Comparison of ENCODE assay signal across 8 mouse cellular contexts in the genomic region with DNA sequence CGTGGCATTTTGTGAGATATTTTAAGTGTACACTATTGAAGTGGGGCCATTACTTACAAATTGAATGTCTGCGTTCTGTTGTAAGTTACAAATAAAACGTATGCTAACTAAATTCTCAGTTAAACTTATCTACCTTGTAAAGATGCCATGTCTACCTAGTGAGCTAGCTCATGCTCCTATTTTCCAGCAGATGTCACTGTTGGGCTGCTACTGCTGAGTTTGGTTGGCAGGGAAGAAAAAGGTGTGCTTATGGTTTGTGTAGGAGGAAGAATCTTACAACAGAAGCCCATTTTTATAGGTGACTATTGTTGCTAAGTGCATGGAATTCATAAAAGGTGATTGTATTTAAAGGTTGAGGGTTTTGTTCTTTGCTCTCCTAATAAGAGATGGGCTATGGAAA. TPM values are rescaled to one million over a fixed set of nuclear protein-coding genes. Genes with fewer than 3 reads are reported as not detected.
DNase-seq lines count a peak whose midpoint lies in the region; ATAC-seq and TF ChIP-seq lines count a peak whose summit lies in the region.

No protein-coding gene starts in this region.

- no peaks in the 10 kb centered on the region for H3K27me3 ChIP-seq in kidney, postnatal 0 days (ENCODE audit: insufficient read depth, low read length)
- no peaks in the 10 kb centered on the region for H3K27me3 ChIP-seq in kidney, embryonic 16.5 days (ENCODE audit: insufficient read depth, low read length)
- H3K27me3 ChIP-seq in heart, embryonic 10.5 days (ENCODE audit: insufficient read depth, poor library complexity, severe bottlenecking): no peaks in the 10 kb centered on the region

- WGBS in kidney, postnatal 0 days: 65% methylated on average over 3 of the region's 3 CpGs
- 72% methylated on average over 3 of the region's 3 CpGs for WGBS in kidney, embryonic 16.5 days
- 64% methylated on average over 3 of the region's 3 CpGs for WGBS in heart, embryonic 10.5 days

- ATAC-seq in kidney, postnatal 0 days (replicated peaks; ENCODE audit: low FRiP score, low read depth): no peak
- no peak for ATAC-seq in kidney, embryonic 16.5 days (ENCODE audit: low FRiP score, low TSS enrichment)
- peak; percentile 56; the same call in 1 of the 2 replicates for ATAC-seq in monocyte, adult 5-6 weeks (replicated peaks; ENCODE audit: insufficient number of reproducible peaks, low FRiP score, low TSS enrichment, poor library complexity, severe bottlenecking)

- H3K9me3 ChIP-seq in kidney, postnatal 0 days (replicated peaks; ENCODE audit: low read length): no peaks in the 10 kb centered on the region
- no peaks in the 10 kb centered on the region for H3K9me3 ChIP-seq in kidney, embryonic 16.5 days (ENCODE audit: low read length)
- H3K9me3 ChIP-seq in heart, embryonic 10.5 days: no peaks in the 10 kb centered on the region

- H3K4me2 ChIP-seq in kidney, postnatal 0 days (ENCODE audit: low read length): no peak overlapping the region
- H3K4me2 ChIP-seq in kidney, embryonic 16.5 days (replicated peaks; ENCODE audit: low read depth, low read length): no peak overlapping the region

- H3K4me1 ChIP-seq in kidney, postnatal 0 days (replicated peaks; ENCODE audit: insufficient read depth, low read length): no peaks in the 10 kb centered on the region
- H3K4me1 ChIP-seq in kidney, embryonic 16.5 days (ENCODE audit: insufficient read depth, low read length): no peaks in the 10 kb centered on the region
- no peaks in the 10 kb centered on the region for H3K4me1 ChIP-seq in heart, embryonic 10.5 days

- no peak overlapping the region for H3K9ac ChIP-seq in kidney, postnatal 0 days (ENCODE audit: low read depth, low read length)
- H3K9ac ChIP-seq in kidney, embryonic 16.5 days (replicated peaks; ENCODE audit: low read length): no peak overlapping the region

- peak; percentile 68 for DNase-seq in kidney, postnatal 0 days (ENCODE audit: low spot score)
- DNase-seq in CD8-positive naive resting alpha-beta T cell, adult 2 months (ENCODE audit: low read depth in 2 of 2, low spot score in 2 of 2): peak; percentile 3 to 12
- peak; percentile 62 for DNase-seq in R1 (ENCODE audit: low read depth, low spot score)
- peak; percentile 45 for DNase-seq in forelimb bud, embryonic 11.5 days (ENCODE audit: low read depth, low spot score)
- DNase-seq in layer of hippocampus, postnatal 36 days: no peak
- no peak for DNase-seq in heart, embryonic 10.5 days (ENCODE audit: low spot score)

- H3K27ac ChIP-seq in kidney, postnatal 0 days: no peak overlapping the region
- no peak overlapping the region for H3K27ac ChIP-seq in kidney, embryonic 16.5 days (ENCODE audit: low read length)
- no peak overlapping the region for H3K27ac ChIP-seq in heart, embryonic 10.5 days

- no peak overlapping the region for H3K4me3 ChIP-seq in kidney, postnatal 0 days (replicated peaks; ENCODE audit: low read depth, low read length)
- no peak overlapping the region for H3K4me3 ChIP-seq in kidney, embryonic 16.5 days (ENCODE audit: low read length)
- no peak overlapping the region for H3K4me3 ChIP-seq in heart, embryonic 10.5 days

- H3K36me3 ChIP-seq in kidney, postnatal 0 days (ENCODE audit: insufficient read depth, low read length): no peaks in the 10 kb centered on the region
- H3K36me3 ChIP-seq in kidney, embryonic 16.5 days (ENCODE audit: insufficient read depth, low read length): peaks cover 8% of the 10 kb centered on the region; the same call in 1 of the 2 replicates
- H3K36me3 ChIP-seq in heart, embryonic 10.5 days: 0 out of 2 replicates have a peak, but pooled peaks cover 3% of the 10 kb centered on the region

- TF ChIP-seq CTCF in kidney, postnatal 0 days (IDR thresholded peaks at IDR 0.05; ENCODE audit: low read depth): peak; percentile 93

RNA-seq across cellular contexts. Expression of gene Ambra1, which starts 49.2 kb away (rescaled TPM):
- 10.4 and 12.4 TPM in 2 replicates for polyA plus RNA-seq in kidney, postnatal 0 days (2015; fragmentation: Nextera tagmentation; extraction: Ambion mirVana)
- polyA plus RNA-seq in kidney, embryonic 16.5 days (2015; fragmentation: Nextera tagmentation; extraction: Ambion mirVana): 20.7 and 24.5 TPM in 2 replicates
- 18.2 to 32.2 TPM (median 24.0 TPM) in 3 replicates for total RNA-seq in monocyte, adult 5-6 weeks (2017)
- total RNA-seq in layer of hippocampus, postnatal 36 days (2021): 10 to 100 TPM; 44.7 to 49.4 TPM
- polyA plus RNA-seq in heart, embryonic 10.5 days (2016; fragmentation: Nextera tagmentation; extraction: Ambion mirVana): 16.1 and 17.4 TPM in 2 replicates

Comparison
In these comparisons a context has a peak if more than half of its experiments do, and no peak if none do; other contexts are left out.
1. DNase-seq: peak in kidney, postnatal 0 days (single experiment), CD8-positive naive resting alpha-beta T cell, adult 2 months (2 of 2), R1 (single experiment) and forelimb bud, embryonic 11.5 days (single experiment); none in layer of hippocampus, postnatal 36 days (0 of 2) and heart, embryonic 10.5 days (single experiment).